Mouse (Mus musculus) kidney, adult 10 weeks (tissue): ENCODE results near the gene Chgb. TPM values are rescaled to one million over a fixed set of nuclear protein-coding genes. Genes with fewer than 3 reads are reported as not detected.

ENCODE experiments used
- polyA plus RNA-seq: library from polyadenylated mRNA; stranded (reverse); fragments of 350-450 nt; fragmentation: Illumina TruSeq; extraction: RNeasy Lipid Tissue Mini Kit (QIAGEN cat#74804); gene quantifications from one replicate; pipeline ENCODE4 v1.2.3, GENCODE M21; 2014; ENCODE audit warnings: low read depth, low replicate concordance

The Chgb gene
- polyA plus RNA-seq, result not detected

DNA sequence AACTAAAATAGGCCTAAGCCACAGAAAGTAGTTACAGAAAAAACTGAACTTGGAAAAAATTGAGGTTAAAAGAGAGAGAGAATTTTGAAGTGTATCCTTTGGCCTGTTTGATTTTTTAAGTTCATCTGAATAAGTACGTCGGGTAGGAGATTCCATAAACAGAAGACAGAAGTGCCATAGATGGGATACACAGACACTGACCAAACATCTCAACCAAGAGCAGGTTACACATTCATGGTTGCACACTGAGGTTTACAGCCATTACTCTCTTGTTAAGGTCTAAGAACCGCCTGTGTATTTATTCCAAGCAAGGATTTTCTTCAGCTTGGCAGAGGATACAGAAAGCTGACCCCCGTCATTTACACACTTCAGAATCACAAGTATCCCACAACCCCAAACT lies at the start of gene Chgb:
Gene Chgb (plus strand): TSS at position 301 of the 400 bp plus-strand sequence.

GRCm38 (mm10) chr2:132815608-132816314 lies 34.7 kb downstream of the Chgb start, which contains the start of the genes Trmt6 and Mcm8:
TSS of gene Trmt6 (minus strand) at chr2:132816055.
TSS of gene Mcm8 (plus strand) at chr2:132816141.

Other genes with a start within 250 kb of the Chgb start
- gene Gpcpd1, start 193.5 kb upstream of the Chgb start, polyA plus RNA-seq, result 48.5 TPM
- gene Shld1, start 94.3 kb upstream of the Chgb start, polyA plus RNA-seq, result 6.6 TPM
- 30.2 TPM for gene Trmt6, start 34.8 kb downstream of the Chgb start, polyA plus RNA-seq
- gene Mcm8, start 34.9 kb downstream of the Chgb start, polyA plus RNA-seq, result 4.3 TPM
- gene Crls1, start 65.4 kb downstream of the Chgb start, polyA plus RNA-seq, result 179 TPM
- gene Lrrn4, start 99.6 kb downstream of the Chgb start, polyA plus RNA-seq, result 0.20 TPM
- 18.8 TPM for gene Fermt1, start 164.6 kb downstream of the Chgb start, polyA plus RNA-seq